In genomic region chr6:86399995-86400394, GRCm38 (mm10) we compare ENCODE assay signal across 30 mouse cellular contexts. TPM values are rescaled to one million over a fixed set of nuclear protein-coding genes. Genes with fewer than 3 reads are reported as not detected.
DNase-seq lines count a peak whose midpoint lies in the region; ATAC-seq and TF ChIP-seq lines count a peak whose summit lies in the region.
"Had no signal": no experiment of that assay in that cellular context is flagged by ENCODE, and none has a peak within 500 bp of the region (broad histone marks: within the 10 kb centered on the region; RNA-seq: fewer than 3 reads in every experiment).

No protein-coding gene starts in this region.

- H3K9me3 ChIP-seq in heart, embryonic 10.5 days: no peaks in the 10 kb centered on the region
- no peaks in the 10 kb centered on the region for H3K9me3 ChIP-seq in liver, postnatal 0 days (ENCODE audit: low read length)
- H3K9me3 ChIP-seq in MEL (replicated peaks; ENCODE audit: insufficient read depth, low read length): no peaks in the 10 kb centered on the region
- H3K9me3 ChIP-seq in kidney, embryonic 16.5 days (ENCODE audit: low read length): no peaks in the 10 kb centered on the region
- H3K9me3 ChIP-seq: forebrain, embryonic 10.5 days; forebrain, embryonic 13.5 days; G1E; heart, embryonic 12.5 days; heart, embryonic 15.5 days; hindbrain, embryonic 13.5 days had no signal

- ATAC-seq in liver, postnatal 0 days: no peak
- no peak for ATAC-seq in kidney, embryonic 16.5 days (ENCODE audit: low FRiP score, low TSS enrichment)
- ATAC-seq: forebrain, embryonic 13.5 days; forebrain, embryonic 16.5 days; hindbrain, embryonic 16.5 days had no signal

- DNase-seq in heart, embryonic 10.5 days (ENCODE audit: low spot score): peak; percentile 22
- no peak for DNase-seq in heart, postnatal 36 days
- no peak for DNase-seq in liver, postnatal 0 days
- DNase-seq in liver (no peak), MEL (ENCODE audit: low read depth, low spot score) (peak; percentile 33)
- DNase-seq: adrenal gland, adult 8-10 months; adrenal gland, postnatal 25 days; B cell, adult 2 months; cerebellum, adult 18-20 months; cerebellum, adult 9-10 months; cerebellum, postnatal 14 days; gastrocnemius, postnatal 10 days; gastrocnemius, postnatal 36 days; heart, postnatal 10 days had no signal

- TF ChIP-seq EP300 in liver, postnatal 0 days (IDR thresholded peaks at IDR 0.05; ENCODE audit: low read depth): no peak
- no peak for TF ChIP-seq EP300 in MEL (IDR thresholded peaks at IDR 0.05; ENCODE audit: low read depth in 1 of 2, low read length in 2 of 2)

- TF ChIP-seq POLR2A in MEL (IDR thresholded peaks at IDR 0.05; ENCODE audit: control insufficient read depth in 1 of 2, insufficient read depth in 1 of 2, low read depth in 1 of 2, low read length in 2 of 2, poor library complexity in 1 of 2): no peak
- no peak for TF ChIP-seq POLR2A in bone marrow macrophage, adult 2 months (IDR thresholded peaks at IDR 0.05; ENCODE audit: borderline replicate concordance, low read depth, low read length)

- H3K79me2 ChIP-seq in MEL (ENCODE audit: control insufficient read depth, insufficient read depth, low read length, poor library complexity): peaks cover 17% of the 10 kb centered on the region

- H3K4me2 ChIP-seq in liver, postnatal 0 days (ENCODE audit: low read depth, low read length): no peak overlapping the region
- H3K4me2 ChIP-seq in kidney, embryonic 16.5 days (replicated peaks; ENCODE audit: low read depth, low read length): no peak overlapping the region

- no peak overlapping the region for H3K9ac ChIP-seq in liver, postnatal 0 days (replicated peaks)
- no peak overlapping the region for H3K9ac ChIP-seq in MEL (ENCODE audit: control insufficient read depth, low read depth, low read length, poor library complexity, severe bottlenecking)
- no peak overlapping the region for H3K9ac ChIP-seq in kidney, embryonic 16.5 days (replicated peaks; ENCODE audit: low read length)
- H3K9ac ChIP-seq: heart, embryonic 12.5 days; heart, embryonic 15.5 days; hindbrain, embryonic 13.5 days had no signal

- no peak overlapping the region for H3K27ac ChIP-seq in heart, embryonic 10.5 days
- peak overlapping the region; percentile 44 for H3K27ac ChIP-seq in liver, postnatal 0 days (ENCODE audit: low read depth)
- no peak overlapping the region for H3K27ac ChIP-seq in MEL (ENCODE audit: control insufficient read depth, low read depth, low read length)
- 0 out of 2 replicates have a peak overlapping the region, but pooled peaks have one; percentile 34 for H3K27ac ChIP-seq in bone marrow macrophage, adult 2 months (ENCODE audit: insufficient read depth, low read depth, low read length)
- H3K27ac ChIP-seq in kidney, embryonic 16.5 days (ENCODE audit: low read length): no peak overlapping the region
- H3K27ac ChIP-seq: forebrain, embryonic 10.5 days; forebrain, embryonic 13.5 days; heart, embryonic 15.5 days; hindbrain, embryonic 13.5 days had no signal

- H3K4me1 ChIP-seq in heart, embryonic 10.5 days: peaks cover 30% of the 10 kb centered on the region
- peaks cover 28% of the 10 kb centered on the region for H3K4me1 ChIP-seq in liver, postnatal 0 days (ENCODE audit: insufficient read depth)
- H3K4me1 ChIP-seq in MEL (ENCODE audit: control insufficient read depth in 1 of 2, insufficient read depth in 2 of 2, low read length in 2 of 2): peaks cover 0 to 13% of the 10 kb centered on the region in 2 experiments; a peak in 2 of 4 replicates
- H3K4me1 ChIP-seq in bone marrow macrophage, adult 2 months (ENCODE audit: control insufficient read depth, insufficient read depth, low read length): peaks cover 27% of the 10 kb centered on the region
- H3K4me1 ChIP-seq in kidney, embryonic 16.5 days (ENCODE audit: insufficient read depth, low read length): peaks cover 22% of the 10 kb centered on the region

- H3K27me3 ChIP-seq in heart, embryonic 10.5 days (ENCODE audit: insufficient read depth, poor library complexity, severe bottlenecking): no peaks in the 10 kb centered on the region
- H3K27me3 ChIP-seq in liver, postnatal 0 days (ENCODE audit: insufficient read depth, low read length): no peaks in the 10 kb centered on the region
- H3K27me3 ChIP-seq in MEL (ENCODE audit: control insufficient read depth in 1 of 2, insufficient read depth in 2 of 2, low read length in 2 of 2): no peaks in the 10 kb centered on the region
- H3K27me3 ChIP-seq in kidney, embryonic 16.5 days (ENCODE audit: insufficient read depth, low read length): no peaks in the 10 kb centered on the region; the same call in 1 of the 2 replicates
- H3K27me3 ChIP-seq: forebrain, embryonic 13.5 days; heart, embryonic 12.5 days; heart, embryonic 15.5 days; hindbrain, embryonic 13.5 days had no signal

- H3K4me3 ChIP-seq in heart, embryonic 10.5 days: no peak overlapping the region
- H3K4me3 ChIP-seq in liver, postnatal 0 days (ENCODE audit: low read depth, low read length): no peak overlapping the region
- H3K4me3 ChIP-seq in MEL (ENCODE audit: control insufficient read depth in 1 of 2, insufficient read depth in 1 of 2, low read depth in 2 of 2, low read length in 2 of 2): no peak overlapping the region
- H3K4me3 ChIP-seq in bone marrow macrophage, adult 2 months (ENCODE audit: insufficient read depth, low read length): no peak overlapping the region
- no peak overlapping the region for H3K4me3 ChIP-seq in kidney, embryonic 16.5 days (ENCODE audit: low read length)
- H3K4me3 ChIP-seq: hindbrain, embryonic 13.5 days had no signal

- no peak for TF ChIP-seq RAD21 in MEL (IDR thresholded peaks at IDR 0.05; ENCODE audit: low read depth, low read length)

- 65% methylated on average over 2 of the region's 2 CpGs for WGBS in heart, embryonic 10.5 days
- WGBS in liver, postnatal 0 days (ENCODE audit: insufficient replicate concordance): 52% methylated on average over 2 of the region's 2 CpGs
- 78% methylated on average over 2 of the region's 2 CpGs for WGBS in kidney, embryonic 16.5 days

- intact Hi-C loops in heart, postnatal 36 days (cut with DNase I): loop anchor here (5.0 kb wide), 1 partner anchor 258 kb away; no protein-coding TSS in a partner anchor

- TF ChIP-seq CTCF in liver, postnatal 0 days (IDR thresholded peaks at IDR 0.05; ENCODE audit: low read depth): no peak
- no peak for TF ChIP-seq CTCF in MEL (IDR thresholded peaks at IDR 0.05 in 2 of 3, conservative IDR thresholded peaks at IDR 0.05 in 1 of 3; ENCODE audit: control insufficient read depth in 1 of 3, insufficient read depth in 1 of 3, low read depth in 2 of 3, low read length in 3 of 3, poor library complexity in 1 of 3, severe bottlenecking in 1 of 3)
- no peak for TF ChIP-seq CTCF in bone marrow macrophage, adult 2 months (IDR thresholded peaks at IDR 0.05; ENCODE audit: low read depth, low read length)

- no peaks in the 10 kb centered on the region for H3K36me3 ChIP-seq in heart, embryonic 10.5 days
- no peaks in the 10 kb centered on the region for H3K36me3 ChIP-seq in liver, postnatal 0 days (replicated peaks; ENCODE audit: insufficient read depth, low read length)
- H3K36me3 ChIP-seq in MEL (ENCODE audit: control insufficient read depth in 1 of 2, insufficient read depth in 2 of 2, low read length in 2 of 2): peaks cover 0 to 10% of the 10 kb centered on the region in 2 experiments; a peak in 2 of 4 replicates
- H3K36me3 ChIP-seq in kidney, embryonic 16.5 days (ENCODE audit: insufficient read depth, low read length): no peaks in the 10 kb centered on the region
- H3K36me3 ChIP-seq: forebrain, embryonic 10.5 days; heart, embryonic 12.5 days; heart, embryonic 15.5 days; hindbrain, embryonic 13.5 days had no signal

RNA-seq across cellular contexts. Expression of gene Pcyox1, which starts 3.0 kb away (rescaled TPM):
- polyA plus RNA-seq in heart, embryonic 10.5 days (2016; fragmentation: Nextera tagmentation; extraction: Ambion mirVana): 55.4 and 57.8 TPM in 2 replicates
- 10 to 100 TPM; 74.9 to 92.7 TPM for total RNA-seq in heart, postnatal 36 days (2021)
- polyA plus RNA-seq in liver, postnatal 0 days (2015; fragmentation: Nextera tagmentation; extraction: Ambion mirVana): 69.6 and 80.4 TPM in 2 replicates
- total RNA-seq in MEL (2012; rRNA removed): 16.0 and 18.3 TPM in 2 replicates
- polyA plus RNA-seq in MEL (2012; ENCODE audit: insufficient read depth in 1 of 2, insufficient read length in 2 of 2, low read depth in 1 of 2, low replicate concordance in 2 of 2, missing spikeins in 1 of 2): 10 to 100 TPM in 1 of 2 experiments, not detected in 1; 28.1 TPM
- 98.9 and 99.9 TPM in 2 replicates for polyA plus RNA-seq in bone marrow macrophage, adult 2 months (2012; ENCODE audit: insufficient read depth, insufficient read length, missing spikeins)
- 113 and 119 TPM in 2 replicates for polyA plus RNA-seq in kidney, embryonic 16.5 days (2015; fragmentation: Nextera tagmentation; extraction: Ambion mirVana)

RNA-seq across cellular contexts. Expression of gene Tia1, which starts 4.0 kb away (rescaled TPM):
- 144 and 177 TPM in 2 replicates for polyA plus RNA-seq in heart, embryonic 10.5 days (2016; fragmentation: Nextera tagmentation; extraction: Ambion mirVana)
- 10 to 100 TPM; 18.1 to 26.4 TPM for total RNA-seq in heart, postnatal 36 days (2021)
- polyA plus RNA-seq in liver, postnatal 0 days (2015; fragmentation: Nextera tagmentation; extraction: Ambion mirVana): 15.2 and 17.2 TPM in 2 replicates
- 20.5 and 21.5 TPM in 2 replicates for total RNA-seq in MEL (2012; rRNA removed)
- 10 to 100 TPM in 1 of 2 experiments, not detected in 1; 25.3 TPM for polyA plus RNA-seq in MEL (2012; ENCODE audit: insufficient read depth in 1 of 2, insufficient read length in 2 of 2, low read depth in 1 of 2, low replicate concordance in 2 of 2, missing spikeins in 1 of 2)
- polyA plus RNA-seq in bone marrow macrophage, adult 2 months (2012; ENCODE audit: insufficient read depth, insufficient read length, missing spikeins): 49.7 and 67.7 TPM in 2 replicates
- 187 and 221 TPM in 2 replicates for polyA plus RNA-seq in kidney, embryonic 16.5 days (2015; fragmentation: Nextera tagmentation; extraction: Ambion mirVana)

RNA-seq across cellular contexts. Expression of gene Gm44790, which starts 26.5 kb away (rescaled TPM):
- 1.1 TPM in 1 of 2 replicates, not detected in the other for polyA plus RNA-seq in heart, embryonic 10.5 days (2016; fragmentation: Nextera tagmentation; extraction: Ambion mirVana)
- not detected for total RNA-seq in heart, postnatal 36 days (2021)
- polyA plus RNA-seq in liver, postnatal 0 days (2015; fragmentation: Nextera tagmentation; extraction: Ambion mirVana): not detected in 2 replicates
- total RNA-seq in MEL (2012; rRNA removed): 0.77 and 0.88 TPM in 2 replicates
- polyA plus RNA-seq in MEL (2012; ENCODE audit: insufficient read depth in 1 of 2, insufficient read length in 2 of 2, low read depth in 1 of 2, low replicate concordance in 2 of 2, missing spikeins in 1 of 2): under 1 TPM in 1 of 2 experiments, not detected in 1; 0.29 TPM
- not detected in 2 replicates for polyA plus RNA-seq in bone marrow macrophage, adult 2 months (2012; ENCODE audit: insufficient read depth, insufficient read length, missing spikeins)
- 0.80 TPM in 1 of 2 replicates, not detected in the other for polyA plus RNA-seq in kidney, embryonic 16.5 days (2015; fragmentation: Nextera tagmentation; extraction: Ambion mirVana)
- total RNA-seq: adrenal gland, postnatal 25 days; CH12.LX; gastrocnemius, adult 18-20 months; gastrocnemius, postnatal 10 days; granulocyte monocyte progenitor cell, adult 5-6 weeks; hematopoietic stem cell, adult 5-6 weeks had no signal
- polyA plus RNA-seq: embryonic facial prominence, embryonic 11.5 days; embryonic facial prominence, embryonic 14.5 days; forebrain, embryonic 16.5 days; heart, embryonic 12.5 days; heart, embryonic 15.5 days; hindbrain, embryonic 13.5 days; hindbrain, embryonic 16.5 days had no signal

RNA-seq across cellular contexts. Expression of gene Snrpg, which starts 28.9 kb away (rescaled TPM):
- 410 and 487 TPM in 2 replicates for polyA plus RNA-seq in heart, embryonic 10.5 days (2016; fragmentation: Nextera tagmentation; extraction: Ambion mirVana)
- total RNA-seq in heart, postnatal 36 days (2021): 10 to 100 TPM; 34.1 to 42.1 TPM
- 174 and 204 TPM in 2 replicates for polyA plus RNA-seq in liver, postnatal 0 days (2015; fragmentation: Nextera tagmentation; extraction: Ambion mirVana)
- total RNA-seq in MEL (2012; rRNA removed): 748 and 796 TPM in 2 replicates
- polyA plus RNA-seq in MEL (2012; ENCODE audit: insufficient read depth in 1 of 2, insufficient read length in 2 of 2, low read depth in 1 of 2, low replicate concordance in 2 of 2, missing spikeins in 1 of 2): 1,000 to 10,000 TPM in 1 of 2 experiments, 100 to 1,000 TPM in 1; 761 to 1,339 TPM
- 122 and 159 TPM in 2 replicates for polyA plus RNA-seq in bone marrow macrophage, adult 2 months (2012; ENCODE audit: insufficient read depth, insufficient read length, missing spikeins)
- polyA plus RNA-seq in kidney, embryonic 16.5 days (2015; fragmentation: Nextera tagmentation; extraction: Ambion mirVana): 575 and 578 TPM in 2 replicates

RNA-seq across cellular contexts. Expression of gene Fam136a, which starts 34.5 kb away (rescaled TPM):
- 148 and 182 TPM in 2 replicates for polyA plus RNA-seq in heart, embryonic 10.5 days (2016; fragmentation: Nextera tagmentation; extraction: Ambion mirVana)
- 10 to 100 TPM; 26.8 to 28.9 TPM for total RNA-seq in heart, postnatal 36 days (2021)
- 69.8 and 74.1 TPM in 2 replicates for polyA plus RNA-seq in liver, postnatal 0 days (2015; fragmentation: Nextera tagmentation; extraction: Ambion mirVana)
- total RNA-seq in MEL (2012; rRNA removed): 87.8 and 89.2 TPM in 2 replicates
- 10 to 100 TPM in 1 of 2 experiments, not detected in 1; 53.0 TPM for polyA plus RNA-seq in MEL (2012; ENCODE audit: insufficient read depth in 1 of 2, insufficient read length in 2 of 2, low read depth in 1 of 2, low replicate concordance in 2 of 2, missing spikeins in 1 of 2)
- 11.0 and 13.2 TPM in 2 replicates for polyA plus RNA-seq in bone marrow macrophage, adult 2 months (2012; ENCODE audit: insufficient read depth, insufficient read length, missing spikeins)
- 145 and 146 TPM in 2 replicates for polyA plus RNA-seq in kidney, embryonic 16.5 days (2015; fragmentation: Nextera tagmentation; extraction: Ambion mirVana)

Comparison
In these comparisons a context has a peak if more than half of its experiments do, and no peak if none do; other contexts are left out.
1. DNase-seq: peak in heart, embryonic 10.5 days (single experiment) and MEL (single experiment); none in heart, postnatal 36 days (0 of 2), liver, postnatal 0 days (single experiment) and liver (single experiment).
2. H3K27ac ChIP-seq: peak in liver, postnatal 0 days (single experiment) and bone marrow macrophage, adult 2 months (single experiment); none in heart, embryonic 10.5 days (single experiment), MEL (single experiment) and kidney, embryonic 16.5 days (single experiment).